Mouse (Mus musculus): ENCODE results near the gene Depdc1b. TPM values are rescaled to one million over a fixed set of nuclear protein-coding genes. Genes with fewer than 3 reads are reported as not detected.

Gene Depdc1b
- polyA plus RNA-seq, 1 experiment from 2014 or later, result 13.9 TPM

GRCm38 (mm10) chr13:108290314-108290713, 25.8 kb upstream of the Depdc1b start:
- Histone ChIP-seq H3K27ac (replicated peaks) (no peak overlapping the region), H3K4me1 (no peaks in the 10 kb centered on the region), H3K27me3 (no peaks in the 10 kb centered on the region), H3K36me3 (no peaks in the 10 kb centered on the region), H3K9me3 (no peaks in the 10 kb centered on the region), H3K4me2 (replicated peaks) (no peak overlapping the region), H3K9ac (replicated peaks) (no peak overlapping the region), H3K4me3 (no peak overlapping the region)
- 88% methylated on average over 4 of the region's 4 CpGs for WGBS
- no peak for ATAC-seq (ENCODE audit: low FRiP score, low read depth)

- WGBS, result 22% methylated on average over 12 of the region's 12 CpGs
- H3K9me3 ChIP-seq, result no peaks in the 10 kb centered on the region
- no peak overlapping the region for H3K9ac ChIP-seq (replicated peaks)
- H3K27me3 ChIP-seq, result no peaks in the 10 kb centered on the region
- peak overlapping the region; percentile 26; the same call in 1 of the 2 replicates for H3K4me3 ChIP-seq
- ATAC-seq (ENCODE audit: low FRiP score, low read depth), result peak; percentile 46
- H3K4me1 ChIP-seq, result peaks cover 22% of the 10 kb centered on the region
- H3K27ac ChIP-seq (replicated peaks), result no peak overlapping the region
- peak overlapping the region; percentile 43 for H3K4me2 ChIP-seq (replicated peaks)
- H3K36me3 ChIP-seq, result no peaks in the 10 kb centered on the region
Observed at GRCm38 (mm10) chr13:108297350-108298093, 18.6 kb upstream of the Depdc1b start.

- Histone ChIP-seq H3K27ac (replicated peaks) (no peak overlapping the region), H3K27me3 (no peaks in the 10 kb centered on the region), H3K36me3 (no peaks in the 10 kb centered on the region), H3K4me2 (replicated peaks) (no peak overlapping the region), H3K9ac (replicated peaks) (no peak overlapping the region), H3K4me3 (no peak overlapping the region), H3K9me3 (no peaks in the 10 kb centered on the region), H3K4me1 (peaks cover 22% of the 10 kb centered on the region)
- 75% methylated on average over 5 of the region's 5 CpGs for WGBS
- ATAC-seq (ENCODE audit: low FRiP score, low read depth), result no peak
Observed at GRCm38 (mm10) chr13:108298241-108298640, 17.9 kb upstream of the Depdc1b start.

- Histone ChIP-seq H3K4me3 (no peak overlapping the region), H3K4me1 (peaks cover 22% of the 10 kb centered on the region), H3K27ac (replicated peaks) (no peak overlapping the region), H3K27me3 (no peaks in the 10 kb centered on the region), H3K9ac (replicated peaks) (no peak overlapping the region), H3K36me3 (no peaks in the 10 kb centered on the region), H3K4me2 (replicated peaks) (no peak overlapping the region), H3K9me3 (no peaks in the 10 kb centered on the region)
- no peak; the same call in 1 of the 2 replicates for ATAC-seq (ENCODE audit: low FRiP score, low read depth)
- WGBS, result 32% methylated on average over 5 of the region's 5 CpGs
Observed at GRCm38 (mm10) chr13:108300346-108300950, 15.7 kb upstream of the Depdc1b start.

- H3K4me3 ChIP-seq, result no peak overlapping the region
- peaks cover 22% of the 10 kb centered on the region for H3K4me1 ChIP-seq
- no peak overlapping the region for H3K4me2 ChIP-seq (replicated peaks)
- no peaks in the 10 kb centered on the region for H3K36me3 ChIP-seq
- WGBS, result 34% methylated on average over 7 of the region's 7 CpGs
- peak; percentile 75 for ATAC-seq (ENCODE audit: low FRiP score, low read depth)
- H3K27ac ChIP-seq (replicated peaks), result no peak overlapping the region
- H3K9ac ChIP-seq (replicated peaks), result no peak overlapping the region
- H3K9me3 ChIP-seq, result no peaks in the 10 kb centered on the region
- no peaks in the 10 kb centered on the region for H3K27me3 ChIP-seq
Observed at GRCm38 (mm10) chr13:108301411-108301810, 14.7 kb upstream of the Depdc1b start.

GRCm38 (mm10) chr13:108302957-108303675, 13.0 kb upstream of the Depdc1b start:
- no peak overlapping the region for H3K27ac ChIP-seq (replicated peaks)
- no peaks in the 10 kb centered on the region for H3K27me3 ChIP-seq
- 76% methylated on average over 7 of the region's 7 CpGs for whole genome bisulfite sequencing
- H3K4me2 ChIP-seq (replicated peaks), result no peak overlapping the region
- H3K4me1 ChIP-seq, result peaks cover 14% of the 10 kb centered on the region
- no peaks in the 10 kb centered on the region for H3K36me3 ChIP-seq
- H3K9me3 ChIP-seq, result no peaks in the 10 kb centered on the region
- no peak for ATAC-seq (ENCODE audit: low FRiP score, low read depth)
- no peak overlapping the region for H3K9ac ChIP-seq (replicated peaks)
- H3K4me3 ChIP-seq, result no peak overlapping the region

- Histone ChIP-seq H3K4me2 (replicated peaks) (no peak overlapping the region), H3K4me3 (no peak overlapping the region), H3K36me3 (no peaks in the 10 kb centered on the region), H3K9ac (replicated peaks) (no peak overlapping the region), H3K27ac (replicated peaks) (no peak overlapping the region), H3K4me1 (peaks cover 14% of the 10 kb centered on the region), H3K9me3 (no peaks in the 10 kb centered on the region), H3K27me3 (no peaks in the 10 kb centered on the region)
- 77% methylated on average over 1 of the region's 1 CpGs for WGBS
- ATAC-seq (ENCODE audit: low FRiP score, low read depth), result no peak
Observed at GRCm38 (mm10) chr13:108303841-108304240, 12.3 kb upstream of the Depdc1b start.

GRCm38 (mm10) chr13:108304680-108305079, 11.5 kb upstream of the Depdc1b start:
- H3K4me2 ChIP-seq (replicated peaks), result no peak overlapping the region
- no peak for ATAC-seq (ENCODE audit: low FRiP score, low read depth)
- 52% methylated on average over 2 of the region's 2 CpGs for WGBS
- H3K36me3 ChIP-seq, result no peaks in the 10 kb centered on the region
- H3K9me3 ChIP-seq, result no peaks in the 10 kb centered on the region
- no peak overlapping the region for H3K4me3 ChIP-seq
- H3K4me1 ChIP-seq, result peaks cover 14% of the 10 kb centered on the region
- H3K27ac ChIP-seq (replicated peaks), result no peak overlapping the region
- no peaks in the 10 kb centered on the region for H3K27me3 ChIP-seq
- H3K9ac ChIP-seq (replicated peaks), result no peak overlapping the region

GRCm38 (mm10) chr13:108316487-108316903, 363 bp downstream of the Depdc1b start:
- no peaks in the 10 kb centered on the region for H3K27me3 ChIP-seq
- peak overlapping the region; percentile 86 for H3K4me3 ChIP-seq
- WGBS, result under 1% methylated on average over 32 of the region's 32 CpGs
- peak overlapping the region; percentile 89 for H3K4me2 ChIP-seq (replicated peaks)
- H3K9ac ChIP-seq (replicated peaks), result peak overlapping the region; percentile 75
- no peaks in the 10 kb centered on the region for H3K9me3 ChIP-seq
- H3K27ac ChIP-seq (replicated peaks), result no peak overlapping the region
- no peaks in the 10 kb centered on the region for H3K36me3 ChIP-seq
- ATAC-seq (ENCODE audit: low FRiP score, low read depth), result peak; percentile 70
- H3K4me1 ChIP-seq, result peaks cover 15% of the 10 kb centered on the region

GRCm38 (mm10) chr13:108317414-108317813, 1.3 kb downstream of the Depdc1b start:
- WGBS, result 89% methylated on average over 2 of the region's 2 CpGs
- Histone ChIP-seq H3K9ac (replicated peaks) (no peak overlapping the region), H3K4me1 (peaks cover 15% of the 10 kb centered on the region), H3K4me3 (peak overlapping the region; percentile 86), H3K4me2 (replicated peaks) (peak overlapping the region; percentile 89), H3K27me3 (no peaks in the 10 kb centered on the region), H3K9me3 (no peaks in the 10 kb centered on the region), H3K27ac (replicated peaks) (no peak overlapping the region), H3K36me3 (no peaks in the 10 kb centered on the region)
- ATAC-seq (ENCODE audit: low FRiP score, low read depth), result no peak

GRCm38 (mm10) chr13:108319028-108319427, 2.9 kb downstream of the Depdc1b start:
- Histone ChIP-seq H3K9me3 (no peaks in the 10 kb centered on the region), H3K9ac (replicated peaks) (no peak overlapping the region), H3K4me1 (peaks cover 15% of the 10 kb centered on the region), H3K4me2 (replicated peaks) (no peak overlapping the region), H3K4me3 (no peak overlapping the region), H3K36me3 (peaks cover 2% of the 10 kb centered on the region; the same call in 1 of the 2 replicates), H3K27ac (replicated peaks) (no peak overlapping the region), H3K27me3 (no peaks in the 10 kb centered on the region)
- no peak for ATAC-seq (ENCODE audit: low FRiP score, low read depth)
- 97% methylated on average over 8 of the region's 8 CpGs for WGBS

GRCm38 (mm10) chr13:108320216-108320615, 4.1 kb downstream of the Depdc1b start:
- H3K9ac ChIP-seq (replicated peaks), result no peak overlapping the region
- no peaks in the 10 kb centered on the region for H3K9me3 ChIP-seq
- no peak overlapping the region for H3K27ac ChIP-seq (replicated peaks)
- H3K4me1 ChIP-seq, result peaks cover 15% of the 10 kb centered on the region
- 90% methylated on average over 8 of the region's 8 CpGs for WGBS
- no peaks in the 10 kb centered on the region for H3K27me3 ChIP-seq
- H3K36me3 ChIP-seq, result peaks cover 12% of the 10 kb centered on the region; the same call in 1 of the 2 replicates
- H3K4me2 ChIP-seq (replicated peaks), result no peak overlapping the region
- no peak for ATAC-seq (ENCODE audit: low FRiP score, low read depth)
- no peak overlapping the region for H3K4me3 ChIP-seq
